Mouse (Mus musculus): ENCODE measurements at regions not wholly inside any gene's neighbourhood (a gene's known extent, or its start where the extent isn't known, plus 50 kb on each side); places are given as distances from the start of the nearest gene placed in this dataset.

- no peak for DNase-seq (ENCODE audit: low read depth, low spot score)
Observed at GRCm38 (mm10) chr6:50777827-50778226, 123.6 kb upstream of the Npvf start.

- no peak for DNase-seq (ENCODE audit: low read depth, low spot score)
Observed at GRCm38 (mm10) chr6:50780677-50781076, 126.4 kb upstream of the Npvf start.

DNA sequence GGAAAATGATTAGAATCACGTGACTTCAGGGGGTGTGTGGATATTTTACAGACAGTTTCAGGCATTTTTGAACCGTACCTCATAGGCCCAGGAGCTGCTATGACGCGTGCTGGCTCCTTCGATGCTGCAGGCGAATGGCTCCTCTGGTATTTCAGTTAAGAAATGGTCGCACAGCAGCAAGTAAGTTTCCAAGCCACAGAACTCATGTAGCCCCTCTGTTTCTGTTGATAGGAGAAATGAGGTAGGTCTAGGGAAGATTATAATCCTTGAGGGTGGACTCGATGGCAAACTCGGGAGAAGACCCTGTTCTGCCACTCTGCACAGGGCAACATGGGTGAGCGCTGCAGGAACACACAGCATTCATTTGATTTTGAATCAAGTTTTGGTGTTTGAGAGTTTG, 127.0 kb upstream of the Npvf start:
- DNase-seq (ENCODE audit: low read depth, low spot score) = no peak

GRCm38 (mm10) chr6:50782221-50782620, 128.0 kb upstream of the Npvf start:
- DNase-seq (ENCODE audit: low read depth, low spot score) = no peak

GRCm38 (mm10) chr6:50783494-50783893, 129.3 kb upstream of the Npvf start:
- no peak for DNase-seq (ENCODE audit: low read depth, low spot score)

DNA sequence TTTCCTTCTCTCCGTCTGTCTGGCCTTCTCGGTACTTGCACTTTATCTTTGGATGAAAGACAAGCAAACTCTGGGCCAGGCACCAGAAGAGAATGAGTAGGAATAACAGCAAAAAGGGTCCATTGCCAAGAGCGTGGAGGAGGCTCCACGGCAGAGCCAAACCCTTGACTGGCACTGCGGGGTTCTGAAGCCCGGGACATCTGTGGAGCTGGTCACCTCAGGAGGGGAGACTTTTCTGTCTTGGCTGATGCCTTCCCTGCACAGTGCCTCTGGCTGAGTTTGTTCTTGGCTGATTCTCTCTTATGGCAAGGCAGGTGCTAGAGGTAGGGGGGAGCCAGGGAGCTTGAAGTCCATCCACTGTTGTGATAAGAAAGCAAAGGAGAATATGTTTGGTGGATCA, 130.1 kb upstream of the Npvf start:
- no peak for DNase-seq (ENCODE audit: low read depth, low spot score)

DNA sequence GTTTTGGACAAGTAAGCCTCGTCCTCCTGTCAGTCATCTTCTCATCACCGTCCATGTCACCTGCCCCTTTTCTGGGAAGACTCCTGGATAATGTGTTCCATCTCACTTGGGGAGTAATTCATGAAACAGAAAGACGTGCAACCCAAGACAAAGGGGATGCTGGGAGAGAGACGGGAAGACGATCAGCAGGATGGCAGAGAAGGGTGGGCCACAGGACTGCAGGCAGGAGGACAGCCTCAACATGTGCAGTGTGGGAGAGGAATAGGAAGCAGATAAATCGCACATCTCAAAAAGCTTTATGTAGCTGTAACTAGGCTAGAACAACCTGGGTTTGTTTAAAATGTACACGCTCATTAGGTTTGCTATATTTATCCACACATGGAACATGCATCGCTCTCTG, 133.4 kb upstream of the Npvf start:
- DNase-seq (ENCODE audit: low read depth, low spot score) = no peak

DNA sequence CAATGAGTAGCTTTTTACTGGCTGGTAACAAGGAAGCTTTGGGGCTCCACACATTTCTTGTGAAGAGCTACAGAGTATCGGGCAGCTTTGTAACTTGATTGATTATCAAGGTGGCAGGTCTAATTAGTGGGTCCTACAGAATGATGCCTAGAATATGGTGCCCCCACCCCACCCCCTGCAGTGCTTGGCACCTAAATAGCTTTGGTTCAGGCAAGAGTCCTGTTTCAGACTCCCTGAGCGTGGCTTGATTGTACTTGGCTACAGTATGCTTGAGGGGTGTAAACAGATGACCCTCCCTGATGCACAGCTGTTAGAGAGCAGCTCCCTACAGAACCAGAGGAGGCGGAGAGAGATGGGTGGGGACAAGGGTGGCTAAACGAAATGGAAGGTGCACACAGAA, 145.7 kb upstream of the Npvf start:
- no peak for DNase-seq (ENCODE audit: low read depth, low spot score)

DNA sequence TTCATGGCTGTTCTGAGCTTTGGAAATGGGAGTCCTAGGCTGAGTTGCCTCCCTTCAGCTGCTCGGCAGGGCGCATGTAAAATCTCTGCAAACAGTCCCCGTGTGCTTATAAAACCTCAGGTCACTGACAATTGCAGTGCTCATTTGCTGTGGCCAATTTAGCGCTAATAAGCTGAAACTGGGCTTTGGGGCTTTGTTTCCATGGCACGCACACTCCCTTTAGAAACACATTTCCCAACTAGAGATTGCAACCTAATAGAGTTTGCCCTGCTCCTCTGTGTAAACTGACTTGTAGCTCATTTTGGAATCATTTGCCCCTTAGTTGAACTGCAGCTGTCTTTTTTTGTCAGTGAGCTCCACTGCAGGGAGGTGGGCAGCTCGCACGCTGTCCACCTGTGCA, 148.7 kb upstream of the Npvf start:
- DNase-seq (ENCODE audit: low read depth, low spot score) = no peak

GRCm38 (mm10) chr6:50804477-50805005, 150.3 kb upstream of the Npvf start:
- DNase-seq (ENCODE audit: low read depth, low spot score) = no peak

GRCm38 (mm10) chr6:50806376-50807077, 152.3 kb upstream of the Npvf start:
- DNase-seq (ENCODE audit: low read depth, low spot score) = peak; percentile 35

- DNase-seq (ENCODE audit: low read depth, low spot score) = no peak
Observed at GRCm38 (mm10) chr6:50807187-50808012, 153.2 kb upstream of the Npvf start.

GRCm38 (mm10) chr6:50808126-50808525, 153.9 kb upstream of the Npvf start:
- peak; percentile 30 for DNase-seq (ENCODE audit: low read depth, low spot score)

GRCm38 (mm10) chr6:50808811-50809668, 154.8 kb upstream of the Npvf start:
- no peak for DNase-seq (ENCODE audit: low read depth, low spot score)

GRCm38 (mm10) chr6:50809669-50809983, 155.4 kb upstream of the Npvf start:
- no peak for DNase-seq (ENCODE audit: low read depth, low spot score)

DNA sequence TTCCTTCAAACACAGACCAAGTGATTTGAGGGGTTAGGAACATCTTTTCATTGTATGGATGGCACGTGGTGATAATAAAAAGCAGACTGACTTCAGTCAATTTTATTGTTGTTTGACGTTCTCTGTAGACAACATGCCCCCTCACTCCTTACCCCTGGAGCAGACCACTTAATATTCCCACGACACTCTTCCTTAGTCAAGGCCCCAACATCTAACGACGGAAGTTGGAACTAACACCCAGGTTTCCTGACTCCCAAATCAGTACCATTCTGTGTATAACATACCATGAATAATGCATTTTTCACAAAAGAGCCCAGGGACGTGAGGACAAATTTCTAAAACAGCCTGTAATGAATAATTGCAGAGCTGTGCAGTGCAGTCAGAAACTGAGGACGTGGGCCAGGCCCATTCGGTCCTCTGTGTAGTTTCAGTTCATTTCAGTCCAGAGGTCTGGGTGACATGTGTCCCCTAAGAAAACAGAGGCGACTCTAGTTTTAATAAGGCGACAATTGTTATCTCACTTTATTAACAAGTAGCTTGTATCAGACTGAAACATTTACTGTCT, 160.8 kb upstream of the Npvf start:
- DNase-seq (ENCODE audit: low read depth, low spot score) = no peak

GRCm38 (mm10) chr6:50815579-50815978, 161.3 kb upstream of the Npvf start:
- no peak for DNase-seq (ENCODE audit: low read depth, low spot score)

DNA sequence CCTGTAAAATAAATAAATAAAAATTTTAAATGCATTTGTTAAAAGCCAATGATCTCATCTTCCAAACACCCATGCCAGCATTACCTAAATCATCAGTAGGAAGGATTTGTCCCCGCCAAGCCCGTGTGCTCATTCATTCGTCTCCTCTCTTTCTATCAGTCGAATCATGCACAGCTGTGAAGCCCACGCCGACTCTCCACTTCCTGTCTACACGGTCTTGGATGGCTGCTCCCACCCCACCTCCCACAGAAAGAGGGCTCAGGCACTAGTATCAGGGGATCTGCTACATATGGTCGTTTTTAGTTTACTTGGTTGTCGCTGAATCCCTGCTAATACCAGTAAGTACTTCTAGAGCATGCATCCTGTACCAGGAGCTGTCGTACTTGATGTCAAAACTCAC, 163.2 kb upstream of the Npvf start:
- DNase-seq (ENCODE audit: low read depth, low spot score) = no peak

- DNase-seq (ENCODE audit: low read depth, low spot score) = no peak
Observed at GRCm38 (mm10) chr6:50818433-50818832, 164.2 kb upstream of the Npvf start.

GRCm38 (mm10) chr6:50818891-50819541, 164.8 kb upstream of the Npvf start:
- no peak for DNase-seq (ENCODE audit: low read depth, low spot score)

Data from R1 (cell line).